ENCODE assay signal across 8 mouse cellular contexts in the genomic region with DNA sequence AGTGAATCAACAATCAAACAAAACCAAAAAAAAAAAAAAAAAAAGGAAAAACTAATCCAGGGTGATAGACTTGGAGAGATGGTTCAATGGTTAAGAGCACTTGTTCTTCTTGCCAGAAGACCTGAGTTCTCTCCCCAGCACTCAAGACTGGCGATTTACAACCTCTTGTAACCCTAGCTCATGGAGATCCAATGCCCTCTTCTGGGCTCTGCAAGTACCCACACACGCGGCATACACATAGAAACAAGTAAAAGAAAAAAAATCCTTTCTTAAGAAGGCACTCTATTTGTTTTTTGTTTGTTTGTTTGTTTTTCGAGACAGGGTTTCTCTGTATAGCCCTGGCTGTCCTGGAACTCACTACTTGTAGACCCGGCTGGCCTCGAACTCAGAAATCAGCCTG. TPM values are rescaled to one million over a fixed set of nuclear protein-coding genes. Genes with fewer than 3 reads are reported as not detected.
A peak's percentile ranks its signal among the peaks of the same experiment; 100 is the strongest.
DNase-seq lines count a peak whose midpoint lies in the region; ATAC-seq and TF ChIP-seq lines count a peak whose summit lies in the region.

No protein-coding gene starts in this region.

- 0 out of 2 replicates have a peak, but pooled peaks have one; percentile 4 for TF ChIP-seq CTCF in lung, embryonic 14.5 days (IDR thresholded peaks at IDR 0.05; ENCODE audit: low read depth)

- WGBS in lung, embryonic 14.5 days = 87% methylated on average over 6 of the region's 6 CpGs
- 81% methylated on average over 6 of the region's 6 CpGs for WGBS in embryonic facial prominence, embryonic 14.5 days
- 88% methylated on average over 6 of the region's 6 CpGs for WGBS in limb, embryonic 10.5 days
- 90% methylated on average over 6 of the region's 6 CpGs for WGBS in neural tube, embryonic 14.5 days

- H3K9me3 ChIP-seq in lung, embryonic 14.5 days (ENCODE audit: low read depth, low read length) = no peaks in the 10 kb centered on the region
- no peaks in the 10 kb centered on the region for H3K9me3 ChIP-seq in embryonic facial prominence, embryonic 14.5 days (ENCODE audit: control insufficient read depth, low read length)
- H3K9me3 ChIP-seq in limb, embryonic 10.5 days (replicated peaks) = no peaks in the 10 kb centered on the region
- no peaks in the 10 kb centered on the region for H3K9me3 ChIP-seq in neural tube, embryonic 14.5 days (ENCODE audit: control insufficient read depth, low read length)

- H3K4me2 ChIP-seq in lung, embryonic 14.5 days = peak overlapping the region; percentile 70
- H3K4me2 ChIP-seq in embryonic facial prominence, embryonic 14.5 days (ENCODE audit: low read depth, low read length) = peak overlapping the region; percentile 82
- H3K4me2 ChIP-seq in neural tube, embryonic 14.5 days (ENCODE audit: low read depth, low read length) = peak overlapping the region; percentile 75; the same call in 1 of the 2 replicates

- H3K27ac ChIP-seq in lung, embryonic 14.5 days (ENCODE audit: low read depth) = no peak overlapping the region; the same call in 1 of the 2 replicates
- no peak overlapping the region; the same call in 1 of the 2 replicates for H3K27ac ChIP-seq in embryonic facial prominence, embryonic 14.5 days (replicated peaks; ENCODE audit: low read depth, low read length)
- H3K27ac ChIP-seq in limb, embryonic 10.5 days = peak overlapping the region; percentile 87
- H3K27ac ChIP-seq in neural tube, embryonic 14.5 days (ENCODE audit: low read depth, low read length) = no peak overlapping the region

- no peak overlapping the region for H3K9ac ChIP-seq in lung, embryonic 14.5 days
- H3K9ac ChIP-seq in embryonic facial prominence, embryonic 14.5 days (ENCODE audit: low read depth, low read length) = no peak overlapping the region
- H3K9ac ChIP-seq in neural tube, embryonic 14.5 days (replicated peaks; ENCODE audit: low read depth, low read length) = no peak overlapping the region

- H3K27me3 ChIP-seq in lung, embryonic 14.5 days (ENCODE audit: insufficient read depth, low read length) = no peaks in the 10 kb centered on the region
- no peaks in the 10 kb centered on the region for H3K27me3 ChIP-seq in embryonic facial prominence, embryonic 14.5 days (replicated peaks; ENCODE audit: control insufficient read depth, insufficient read depth, low read length)
- no peaks in the 10 kb centered on the region for H3K27me3 ChIP-seq in limb, embryonic 10.5 days (ENCODE audit: low read depth, poor library complexity, severe bottlenecking)
- no peaks in the 10 kb centered on the region for H3K27me3 ChIP-seq in neural tube, embryonic 14.5 days (ENCODE audit: control insufficient read depth, insufficient read depth, low read length)

- DNase-seq in lung, embryonic 14.5 days = no peak
- no peak for DNase-seq in lung, postnatal 36 days
- no peak for DNase-seq in embryonic facial prominence, embryonic 14.5 days (ENCODE audit: low spot score)
- no peak for DNase-seq in limb, embryonic 10.5 days (ENCODE audit: low spot score)
- no peak for DNase-seq in cerebellum, postnatal 4 days (ENCODE audit: low spot score in 2 of 2)
- DNase-seq in frontal cortex, adult 2 months (ENCODE audit: extremely low spot score in 1 of 2, low spot score in 1 of 2) = no peak
- no peak for DNase-seq in cerebellum, postnatal 10 days

- H3K4me1 ChIP-seq in lung, embryonic 14.5 days (ENCODE audit: insufficient read depth) = no peaks in the 10 kb centered on the region
- H3K4me1 ChIP-seq in embryonic facial prominence, embryonic 14.5 days (ENCODE audit: control insufficient read depth, insufficient read depth, low read length) = peaks cover 10% of the 10 kb centered on the region
- H3K4me1 ChIP-seq in limb, embryonic 10.5 days = peaks cover 17% of the 10 kb centered on the region
- H3K4me1 ChIP-seq in neural tube, embryonic 14.5 days (ENCODE audit: control insufficient read depth, insufficient read depth, low read length) = peaks cover 11% of the 10 kb centered on the region

- no peak overlapping the region; the same call in 1 of the 2 replicates for H3K4me3 ChIP-seq in lung, embryonic 14.5 days (ENCODE audit: low read depth, low read length)
- H3K4me3 ChIP-seq in embryonic facial prominence, embryonic 14.5 days (ENCODE audit: low read depth, low read length) = peak overlapping the region; percentile 72
- peak overlapping the region; percentile 91 for H3K4me3 ChIP-seq in limb, embryonic 10.5 days
- H3K4me3 ChIP-seq in neural tube, embryonic 14.5 days (ENCODE audit: low read depth, low read length) = peak overlapping the region; percentile 71; the same call in 1 of the 2 replicates

- peaks cover 19% of the 10 kb centered on the region for H3K36me3 ChIP-seq in lung, embryonic 14.5 days (ENCODE audit: insufficient read depth)
- peaks cover 18% of the 10 kb centered on the region for H3K36me3 ChIP-seq in embryonic facial prominence, embryonic 14.5 days (ENCODE audit: control insufficient read depth, insufficient read depth, low read length)
- peaks cover 23% of the 10 kb centered on the region for H3K36me3 ChIP-seq in limb, embryonic 10.5 days
- H3K36me3 ChIP-seq in neural tube, embryonic 14.5 days (ENCODE audit: control insufficient read depth, insufficient read depth, low read length) = peaks cover 12% of the 10 kb centered on the region; the same call in 1 of the 2 replicates

- ATAC-seq in lung, embryonic 14.5 days (ENCODE audit: insufficient read depth) = no peak
- no peak for ATAC-seq in embryonic facial prominence, embryonic 14.5 days (ENCODE audit: low read depth)
- ATAC-seq in neural tube, embryonic 14.5 days (ENCODE audit: low read depth) = no peak

RNA-seq across cellular contexts. Expression of a gene that starts 0.8 kb away (rescaled TPM):
- 48.8 and 49.9 TPM in 2 replicates for polyA plus RNA-seq in lung, embryonic 14.5 days (2014; fragmentation: Nextera tagmentation; extraction: Ambion mirVana)
- 49.8 and 55.9 TPM in 2 replicates for polyA plus RNA-seq in embryonic facial prominence, embryonic 14.5 days (2014; fragmentation: Nextera tagmentation; extraction: Ambion mirVana)
- polyA plus RNA-seq in limb, embryonic 10.5 days (2016; fragmentation: Nextera tagmentation; extraction: Ambion mirVana) = 37.3 and 44.0 TPM in 2 replicates
- 86.9 and 88.6 TPM in 2 replicates for polyA plus RNA-seq in neural tube, embryonic 14.5 days (2014; fragmentation: Nextera tagmentation; extraction: Ambion mirVana)
- 82.5 and 85.4 TPM in 2 replicates for polyA plus RNA-seq in frontal cortex, adult 2 months (2012; rRNA removed)

RNA-seq across cellular contexts. Expression of a gene that starts 12.5 kb away (rescaled TPM):
- 17.4 TPM in 2 replicates for polyA plus RNA-seq in lung, embryonic 14.5 days (2014; fragmentation: Nextera tagmentation; extraction: Ambion mirVana)
- 19.5 and 20.8 TPM in 2 replicates for polyA plus RNA-seq in embryonic facial prominence, embryonic 14.5 days (2014; fragmentation: Nextera tagmentation; extraction: Ambion mirVana)
- polyA plus RNA-seq in limb, embryonic 10.5 days (2016; fragmentation: Nextera tagmentation; extraction: Ambion mirVana) = 16.6 and 20.1 TPM in 2 replicates
- polyA plus RNA-seq in neural tube, embryonic 14.5 days (2014; fragmentation: Nextera tagmentation; extraction: Ambion mirVana) = 36.5 and 36.7 TPM in 2 replicates
- polyA plus RNA-seq in frontal cortex, adult 2 months (2012; rRNA removed) = 142 and 147 TPM in 2 replicates

RNA-seq across cellular contexts. Expression of a gene that starts 15.4 kb away (rescaled TPM):
- polyA plus RNA-seq in lung, embryonic 14.5 days (2014; fragmentation: Nextera tagmentation; extraction: Ambion mirVana) = 0.08 TPM in 1 of 2 replicates, not detected in the other
- polyA plus RNA-seq in embryonic facial prominence, embryonic 14.5 days (2014; fragmentation: Nextera tagmentation; extraction: Ambion mirVana) = 0.25 and 0.33 TPM in 2 replicates
- polyA plus RNA-seq in limb, embryonic 10.5 days (2016; fragmentation: Nextera tagmentation; extraction: Ambion mirVana) = 0.06 and 0.08 TPM in 2 replicates
- 0.12 and 0.23 TPM in 2 replicates for polyA plus RNA-seq in neural tube, embryonic 14.5 days (2014; fragmentation: Nextera tagmentation; extraction: Ambion mirVana)
- polyA plus RNA-seq in frontal cortex, adult 2 months (2012; rRNA removed) = 2.3 and 2.7 TPM in 2 replicates

RNA-seq across cellular contexts. Expression of a gene that starts 35.2 kb away (rescaled TPM):
- polyA plus RNA-seq in lung, embryonic 14.5 days (2014; fragmentation: Nextera tagmentation; extraction: Ambion mirVana) = 21.4 and 22.2 TPM in 2 replicates
- 11.7 and 12.6 TPM in 2 replicates for polyA plus RNA-seq in embryonic facial prominence, embryonic 14.5 days (2014; fragmentation: Nextera tagmentation; extraction: Ambion mirVana)
- 33.4 and 35.7 TPM in 2 replicates for polyA plus RNA-seq in limb, embryonic 10.5 days (2016; fragmentation: Nextera tagmentation; extraction: Ambion mirVana)
- 1.4 and 1.5 TPM in 2 replicates for polyA plus RNA-seq in neural tube, embryonic 14.5 days (2014; fragmentation: Nextera tagmentation; extraction: Ambion mirVana)
- 1.2 and 1.9 TPM in 2 replicates for polyA plus RNA-seq in frontal cortex, adult 2 months (2012; rRNA removed)

RNA-seq across cellular contexts. Expression of a gene that starts 35.6 kb away (rescaled TPM):
- polyA plus RNA-seq in lung, embryonic 14.5 days (2014; fragmentation: Nextera tagmentation; extraction: Ambion mirVana) = 86.0 and 93.8 TPM in 2 replicates
- 73.3 and 83.9 TPM in 2 replicates for polyA plus RNA-seq in embryonic facial prominence, embryonic 14.5 days (2014; fragmentation: Nextera tagmentation; extraction: Ambion mirVana)
- 102 and 108 TPM in 2 replicates for polyA plus RNA-seq in limb, embryonic 10.5 days (2016; fragmentation: Nextera tagmentation; extraction: Ambion mirVana)
- 70.3 and 81.9 TPM in 2 replicates for polyA plus RNA-seq in neural tube, embryonic 14.5 days (2014; fragmentation: Nextera tagmentation; extraction: Ambion mirVana)
- polyA plus RNA-seq in frontal cortex, adult 2 months (2012; rRNA removed) = 96.7 and 99.3 TPM in 2 replicates
